Mouse (Mus musculus) embryo, embryonic 11.5 days (tissue): Measurements from ENCODE around the gene Bad.

Source experiments
- DNase-seq: peaks from one replicate; pipeline ENCODE4 v3.0.0-alpha.2; 2012; ENCODE audit warnings: low read depth, low spot score

Gene Bad

DNA sequence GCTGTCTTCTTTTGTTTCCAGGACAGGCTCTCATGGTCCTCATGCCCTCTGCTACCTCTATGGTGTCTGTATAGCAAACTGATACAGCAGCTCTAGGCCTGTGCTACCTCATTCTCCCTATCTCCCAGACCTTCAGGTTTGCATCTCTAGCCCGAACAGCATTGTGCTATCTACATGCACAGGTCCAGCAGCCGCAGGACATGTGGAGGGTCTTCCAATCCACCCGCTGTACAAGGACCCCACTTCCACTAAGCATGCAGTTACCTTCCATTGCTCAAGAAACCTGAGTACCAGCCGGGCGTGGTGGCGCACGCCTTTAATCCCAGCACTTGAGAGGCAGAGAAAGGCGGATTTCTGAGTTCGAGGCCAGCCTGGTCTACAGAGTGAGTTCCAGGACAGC, 27.1 kb upstream of the Bad start:
- no peak for DNase-seq

DNA sequence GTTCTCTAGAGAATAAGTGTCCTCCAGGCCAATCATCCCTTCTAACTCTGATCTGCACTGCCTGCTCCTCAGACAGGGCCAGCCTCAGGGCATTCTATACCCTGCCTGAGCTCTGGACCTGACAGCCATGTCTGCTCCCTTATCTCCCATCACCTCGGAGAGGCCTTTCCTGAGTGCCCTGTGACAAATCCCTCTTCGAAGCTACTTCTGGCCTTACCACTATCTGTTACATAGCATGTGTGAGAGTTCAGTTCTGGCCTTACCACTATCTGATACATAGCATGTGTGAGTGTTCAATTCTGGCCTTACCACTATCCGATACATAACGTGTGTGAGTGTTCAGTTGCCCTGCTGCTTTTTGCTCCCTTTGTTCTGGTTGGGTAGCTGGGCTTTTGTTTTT, 26.4 kb upstream of the Bad start:
- no peak for DNase-seq

DNA sequence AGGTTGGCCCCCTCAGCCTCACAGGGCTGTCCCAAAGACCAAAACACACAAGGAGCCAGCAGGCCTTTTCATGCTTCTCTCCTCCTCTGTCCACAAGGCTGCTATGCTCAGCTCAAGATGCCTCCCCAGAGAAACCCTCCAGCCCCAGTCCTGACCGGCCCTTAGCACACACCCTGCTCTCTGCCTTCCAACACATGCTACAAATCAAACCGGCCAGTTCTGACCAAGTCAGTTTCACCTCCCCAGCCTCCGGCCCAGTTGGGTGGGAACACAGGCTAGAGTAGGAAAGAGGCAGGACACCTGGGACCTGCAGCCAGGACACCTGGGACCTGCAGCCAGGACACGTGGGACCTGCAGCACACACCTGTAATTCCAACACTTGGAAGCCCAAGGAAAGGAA, 25.2 kb upstream of the Bad start:
- DNase-seq = no peak

DNA sequence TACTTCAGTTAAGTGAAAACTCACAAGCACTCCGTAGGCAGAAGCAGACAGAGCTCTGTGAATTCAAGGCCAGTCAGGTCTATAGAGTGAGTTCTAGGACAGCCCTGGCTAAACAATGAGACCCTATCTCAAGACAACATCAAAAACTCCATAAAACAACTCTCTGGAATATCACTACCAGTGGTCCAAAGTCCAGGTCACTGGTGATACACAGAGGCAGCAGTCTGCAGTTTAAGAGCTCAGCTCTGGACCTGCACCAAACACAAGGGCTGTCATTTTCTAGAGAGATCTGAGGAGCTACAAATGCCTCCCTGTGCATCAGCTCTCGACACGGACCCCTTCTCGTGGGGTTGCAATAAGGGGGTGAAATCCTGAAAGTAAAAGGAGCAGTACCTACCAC, 23.3 kb upstream of the Bad start:
- DNase-seq = no peak

DNA sequence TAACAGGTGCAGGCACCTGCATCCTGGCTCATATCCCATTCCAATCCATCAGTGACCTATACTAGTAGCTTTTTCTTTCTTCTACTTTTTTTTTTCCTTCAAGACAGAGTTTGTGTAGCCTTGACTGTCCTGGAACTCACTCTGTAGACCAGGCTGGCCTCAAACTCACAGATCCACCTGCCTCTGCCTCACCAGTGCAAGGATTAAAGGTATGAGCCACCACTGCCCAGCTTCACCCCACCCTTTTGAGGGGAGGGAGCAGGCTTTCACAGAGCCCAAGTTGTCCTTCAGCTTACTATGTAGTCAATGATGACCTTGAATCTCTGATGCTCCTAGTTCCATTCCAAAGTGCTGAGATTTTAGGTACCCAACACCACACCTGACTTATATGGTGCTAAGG, 22.2 kb upstream of the Bad start:
- DNase-seq = no peak

DNA sequence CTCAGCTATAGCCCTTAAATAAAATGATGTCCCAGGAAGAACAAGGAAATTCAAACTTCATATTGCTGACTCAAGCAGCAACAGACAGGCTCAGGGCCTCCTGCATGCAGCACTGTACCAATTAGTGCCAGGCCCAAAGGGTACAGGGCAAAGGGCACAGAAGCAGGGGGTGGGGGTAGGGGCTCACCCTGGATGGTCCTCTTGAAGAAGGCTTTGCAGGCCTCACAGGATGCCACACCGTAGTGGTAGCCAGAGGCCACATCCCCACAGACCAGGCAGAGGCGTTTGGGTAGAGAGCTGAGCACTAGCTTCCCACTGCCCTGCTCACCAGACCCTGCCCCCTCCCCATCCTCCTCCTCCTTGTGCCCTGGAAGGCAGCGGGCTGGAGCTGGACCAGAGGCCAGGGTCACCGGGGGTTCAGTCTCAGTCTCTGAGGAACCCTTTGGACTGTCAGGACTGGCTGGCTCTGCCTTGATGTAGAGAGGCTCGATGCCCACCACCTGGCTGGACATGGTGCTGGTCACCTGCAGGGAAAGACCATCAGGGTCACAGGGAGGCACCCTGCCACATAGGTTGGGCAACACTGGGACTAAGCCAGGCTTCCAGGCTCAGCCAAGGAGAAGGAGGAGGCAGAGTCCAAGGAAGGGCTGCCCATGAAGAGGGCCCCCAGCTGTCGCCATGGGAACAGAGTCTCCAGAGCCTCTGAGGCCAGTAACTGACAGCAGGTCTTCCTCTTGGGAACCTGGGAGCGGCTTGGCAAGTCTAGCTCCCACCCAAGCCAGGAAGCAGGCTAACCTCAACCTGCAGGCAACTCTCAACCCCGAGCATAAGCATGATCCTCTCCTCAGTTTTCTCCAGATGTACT, 21.6 kb upstream of the Bad start:
- DNase-seq = no peak

DNA sequence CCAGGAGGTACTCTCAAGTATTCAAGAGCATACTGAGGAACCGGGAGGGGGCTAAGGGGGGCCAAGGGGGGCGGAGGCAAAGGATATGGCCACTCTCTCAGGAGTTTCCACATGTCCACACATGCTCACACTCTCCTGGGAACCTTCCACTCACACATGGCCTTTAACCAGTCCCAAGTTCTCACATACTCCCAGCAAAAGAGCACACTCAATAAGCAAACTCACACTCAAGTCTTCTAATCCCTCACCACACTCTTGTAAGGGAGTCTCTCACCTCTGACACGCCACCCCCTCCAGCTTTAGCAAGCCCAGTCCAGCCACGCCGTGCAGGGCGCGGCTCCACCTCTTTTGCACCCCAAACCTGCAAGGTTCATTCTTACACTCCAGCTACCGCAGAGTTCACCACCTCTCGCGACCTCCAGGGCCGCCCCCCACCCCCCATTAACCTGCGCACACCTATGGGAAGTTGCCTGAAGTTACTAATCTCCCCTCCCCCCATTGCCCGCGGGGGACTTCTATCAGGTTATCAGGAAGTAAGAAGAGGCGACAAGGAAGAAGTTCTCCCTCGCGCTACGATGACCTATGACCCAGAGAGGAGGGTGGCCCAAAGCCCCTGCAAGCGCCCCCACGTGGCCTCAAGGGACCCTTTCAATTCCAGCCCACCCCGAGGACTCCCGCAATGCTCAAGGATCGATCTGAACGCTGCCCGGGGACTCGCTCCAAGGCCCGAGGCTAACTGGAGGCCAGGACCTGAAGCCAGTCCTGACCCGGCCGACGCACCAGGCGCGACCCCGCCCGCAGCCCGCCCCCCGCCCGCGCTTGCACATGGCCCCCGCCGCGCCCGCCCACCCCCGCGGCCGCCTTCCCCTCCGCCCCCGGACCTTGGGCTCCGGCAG, 20.7 kb upstream of the Bad start:
- no peak for DNase-seq

DNA sequence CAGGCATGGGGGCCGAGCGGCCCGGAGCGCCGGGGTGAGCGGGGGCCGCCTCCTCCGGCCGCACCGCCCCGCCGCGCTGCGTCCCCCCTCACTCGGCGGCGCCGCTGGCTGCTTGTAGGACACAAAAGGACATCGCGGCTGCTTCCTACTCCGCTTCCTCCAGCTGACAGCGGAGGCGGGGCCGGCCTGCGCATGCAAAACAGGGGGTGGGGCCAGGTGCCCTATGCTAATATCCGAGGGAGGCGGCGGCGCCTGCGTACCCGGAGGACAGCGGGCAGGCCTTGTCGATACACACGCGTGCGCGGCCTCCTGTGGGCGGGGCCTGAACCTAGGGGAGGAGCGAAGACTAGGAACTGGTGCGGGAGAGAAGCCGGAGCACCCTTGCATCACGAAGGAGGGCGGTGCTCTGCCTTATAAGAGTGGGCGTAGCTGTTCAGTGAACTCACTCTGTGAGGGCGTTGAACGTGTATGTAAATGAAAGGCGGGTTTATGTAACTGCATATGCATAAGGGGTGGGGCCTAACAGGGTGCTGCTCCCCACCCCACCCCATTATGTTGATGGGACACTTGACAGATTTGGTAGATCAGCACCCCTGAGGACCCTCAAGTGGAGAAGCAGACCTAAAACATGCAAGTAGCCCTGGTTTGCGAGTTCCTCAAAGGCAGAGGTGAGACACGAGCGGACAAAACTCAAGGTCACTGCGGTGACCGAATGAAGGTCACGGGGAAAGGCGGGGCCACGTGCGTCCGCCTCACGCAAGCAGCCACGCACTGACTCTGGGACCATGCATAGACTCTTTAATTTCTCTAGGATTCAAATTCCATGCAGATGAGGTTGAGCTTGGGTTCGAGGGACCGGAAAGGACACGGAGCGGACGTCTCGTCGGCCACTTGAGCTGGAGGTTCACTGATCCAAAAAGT, 19.8 kb upstream of the Bad start, which contains the start of gene Esrra:
Gene Esrra, minus strand, starts transcription at position 167 of the 921 bp plus-strand sequence.
- peak; percentile 100 for DNase-seq

DNA sequence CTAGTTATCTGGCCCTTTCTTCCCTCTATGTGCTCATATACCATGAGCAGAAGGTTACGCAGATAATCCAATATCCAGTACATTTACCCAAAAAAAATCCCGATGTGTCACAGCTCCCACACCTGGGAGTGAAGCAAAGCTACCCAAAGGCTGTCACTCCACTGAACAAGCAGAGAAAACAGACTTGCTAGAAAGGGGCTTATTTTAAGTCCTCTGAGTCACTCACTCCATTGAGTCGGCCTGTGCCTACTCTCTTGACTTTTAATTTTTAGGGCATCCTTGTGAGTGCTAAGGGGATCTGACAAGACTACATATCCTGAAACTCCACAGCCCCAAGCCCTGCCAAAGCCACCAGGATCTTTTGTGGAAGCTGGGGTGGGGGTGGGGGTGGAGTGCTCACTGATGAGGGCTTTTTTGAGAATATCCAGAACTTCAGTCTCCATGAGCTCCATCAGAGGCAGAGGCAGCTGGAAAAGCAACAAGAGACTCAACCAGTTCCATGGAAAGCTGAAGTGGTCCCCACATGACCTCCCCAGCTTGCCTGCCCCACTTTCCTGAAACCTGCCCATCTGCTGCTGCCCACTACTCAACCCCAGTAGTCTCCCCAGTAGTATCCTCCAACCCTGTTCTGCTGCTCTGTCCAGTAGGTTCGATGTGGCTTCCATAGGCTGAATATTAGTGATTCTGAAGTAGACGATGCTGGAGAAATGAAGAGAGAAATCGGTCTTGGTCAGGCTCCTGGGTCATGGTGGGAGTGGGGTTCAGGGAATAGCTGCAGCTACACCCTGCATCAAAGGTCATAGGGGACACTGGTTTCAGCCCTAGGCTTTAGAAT, 18.5 kb upstream of the Bad start:
- no peak for DNase-seq

DNA sequence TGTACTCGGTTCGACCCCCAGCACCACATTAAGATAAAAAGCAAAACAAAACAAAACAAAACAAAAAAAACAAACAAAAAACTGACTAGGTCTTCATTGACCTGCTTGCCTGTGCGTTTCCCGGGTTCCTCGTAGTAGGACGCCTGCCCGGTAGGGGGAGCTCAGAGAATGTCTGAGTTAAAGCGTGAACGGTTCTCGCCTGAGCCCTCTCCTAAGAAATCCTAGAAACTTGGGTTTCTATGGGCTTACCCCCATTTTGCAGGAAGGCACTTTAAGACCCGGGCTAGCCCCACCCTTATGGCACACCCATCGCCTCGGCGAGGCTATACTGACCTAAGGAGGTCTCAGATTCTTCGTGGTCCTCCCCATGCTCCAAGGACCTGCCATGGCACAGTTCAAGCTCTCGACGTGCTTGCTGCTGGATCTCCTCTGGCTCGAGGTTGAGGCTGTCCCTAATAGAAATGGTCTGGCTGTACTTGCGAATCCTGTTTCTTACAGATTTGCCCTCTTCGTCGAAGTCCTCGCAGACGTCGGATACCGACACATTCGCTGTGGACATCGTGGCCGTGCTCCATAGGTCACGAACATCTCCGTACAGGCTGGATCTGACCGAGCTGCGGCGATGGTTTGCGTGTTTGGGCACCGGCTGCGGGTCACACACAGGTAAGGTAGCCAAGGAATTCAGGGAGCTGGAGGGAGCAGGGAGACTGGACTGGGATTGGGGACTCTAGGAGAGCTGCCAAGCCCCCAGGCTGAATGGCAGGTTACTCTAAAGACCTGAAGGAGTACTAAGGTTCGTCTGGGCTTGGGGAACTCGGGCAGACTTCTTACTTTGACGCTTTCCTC, 17.0 kb upstream of the Bad start:
- no peak for DNase-seq

DNA sequence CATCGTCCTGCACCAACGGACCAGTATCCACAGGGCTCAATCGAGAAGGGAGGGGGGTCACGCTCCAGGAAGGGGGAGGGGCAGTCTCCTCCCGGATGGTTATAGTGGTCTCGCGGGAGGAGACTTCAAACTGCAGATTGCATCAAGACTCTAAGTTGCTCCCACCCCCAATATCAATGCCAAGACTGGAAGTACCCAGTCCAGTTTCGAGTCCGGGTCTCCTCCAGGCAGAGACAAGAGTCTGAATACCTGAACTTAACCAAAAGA, 16.4 kb upstream of the Bad start, which contains the start of gene Catsperz:
Gene Catsperz, minus strand, starts transcription at position 74 of the 267 bp plus-strand sequence.
- no peak for DNase-seq

DNA sequence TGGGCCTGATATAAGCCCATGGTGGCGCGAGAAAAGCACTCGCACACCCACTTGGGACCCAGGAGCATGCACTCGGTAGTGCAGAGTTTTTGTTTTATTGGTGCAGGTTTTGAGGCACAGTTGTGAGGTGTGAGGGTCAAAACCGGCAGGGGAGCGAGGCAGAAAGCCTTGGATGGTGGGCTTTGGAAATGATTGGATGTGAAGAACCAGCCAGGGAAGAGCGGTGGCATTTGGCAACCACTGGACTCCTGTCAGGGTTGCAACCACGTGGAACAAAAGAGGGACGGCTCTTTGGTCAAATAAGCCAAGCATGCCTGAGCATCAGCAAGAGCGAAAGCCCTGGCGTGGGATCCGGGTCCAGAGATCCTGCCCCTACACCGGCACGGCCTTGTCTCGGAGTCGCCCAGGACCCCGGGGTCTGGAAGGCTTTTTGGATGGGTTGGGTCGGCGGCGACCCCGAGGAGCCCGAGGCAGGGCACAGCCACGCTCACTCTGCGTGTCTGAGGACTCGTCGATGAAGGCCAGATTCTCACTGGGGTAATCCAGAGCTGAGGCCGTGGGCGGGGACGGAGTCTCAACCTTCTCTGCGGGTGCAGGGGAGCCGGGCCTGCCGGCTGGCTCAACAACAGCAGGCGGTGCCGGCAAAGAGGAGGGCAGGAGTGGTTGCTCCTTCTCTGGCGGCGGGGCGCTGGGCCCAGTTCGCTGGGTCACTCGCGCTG, 15.9 kb upstream of the Bad start:
- no peak for DNase-seq

DNA sequence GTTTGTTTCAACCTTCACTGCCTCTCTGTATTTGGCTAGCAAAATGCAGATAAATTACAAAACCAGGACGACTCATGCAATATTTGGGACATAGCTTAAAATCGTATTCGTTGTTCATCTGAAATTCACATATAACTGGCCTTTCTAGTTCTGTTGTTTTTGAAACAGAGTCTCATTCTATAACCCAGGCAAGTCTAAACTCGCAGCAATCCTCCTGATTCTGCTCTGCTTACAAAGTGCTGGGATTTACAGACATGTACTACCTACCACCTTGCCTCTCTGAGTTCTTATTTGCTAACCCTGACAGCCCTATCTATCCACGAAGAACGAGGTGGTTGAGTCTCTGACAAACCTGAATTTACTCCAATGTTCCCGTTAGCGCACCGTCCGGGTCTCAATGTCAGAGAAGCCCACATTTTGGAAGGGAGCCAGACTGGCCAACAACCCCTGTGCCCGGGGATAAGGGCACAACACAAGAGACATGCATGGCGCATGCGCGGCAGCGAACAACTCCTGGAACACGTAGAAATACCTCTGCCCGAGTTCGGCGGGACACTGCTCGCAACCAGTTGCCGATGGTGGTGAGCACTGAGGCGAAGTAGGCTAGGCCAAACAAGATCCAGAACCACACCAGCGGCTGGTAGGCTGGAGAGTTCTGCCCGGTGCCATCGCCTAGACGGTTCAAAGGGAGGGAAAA, 15.0 kb upstream of the Bad start:
- no peak for DNase-seq

DNA sequence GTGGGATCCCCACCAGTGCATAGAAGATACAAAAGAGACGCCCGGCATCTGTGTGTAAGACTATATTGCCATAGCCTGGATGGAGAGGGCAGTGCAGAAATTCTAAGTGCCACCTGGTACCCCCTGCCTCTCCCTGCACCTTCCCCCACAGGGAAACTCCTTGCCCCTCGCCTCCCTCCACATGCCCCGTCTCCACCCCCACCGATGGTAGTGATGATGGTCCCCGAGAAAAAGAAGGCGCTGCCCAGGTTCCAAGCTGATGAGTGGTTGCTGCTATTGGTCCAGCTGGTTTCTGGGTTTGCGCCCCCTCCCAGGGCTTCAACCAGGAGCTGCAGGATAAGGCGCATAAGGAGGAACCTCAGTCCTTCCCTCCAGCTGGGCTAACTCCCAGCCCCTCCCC, 13.6 kb upstream of the Bad start:
- DNase-seq = no peak

DNA sequence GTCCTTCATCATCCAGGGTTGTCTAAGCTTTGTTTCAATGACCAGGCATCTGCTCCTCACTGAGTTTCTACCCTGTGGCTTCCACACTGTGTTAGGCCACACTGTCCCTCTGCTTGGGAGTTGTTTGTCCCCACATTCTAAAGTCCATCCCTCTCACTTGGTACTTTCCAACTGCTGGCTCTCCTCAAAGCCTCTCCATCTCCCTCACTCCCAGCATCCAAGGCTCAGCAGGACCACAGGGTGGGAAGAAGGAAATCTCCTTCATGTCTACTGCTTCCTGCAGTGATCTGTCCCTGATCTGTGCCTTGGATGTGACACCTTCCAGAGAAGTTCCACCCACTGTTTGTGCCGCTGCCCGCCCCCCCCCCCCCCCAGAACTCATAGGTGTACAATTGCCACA, 10.7 kb upstream of the Bad start:
- no peak for DNase-seq

DNA sequence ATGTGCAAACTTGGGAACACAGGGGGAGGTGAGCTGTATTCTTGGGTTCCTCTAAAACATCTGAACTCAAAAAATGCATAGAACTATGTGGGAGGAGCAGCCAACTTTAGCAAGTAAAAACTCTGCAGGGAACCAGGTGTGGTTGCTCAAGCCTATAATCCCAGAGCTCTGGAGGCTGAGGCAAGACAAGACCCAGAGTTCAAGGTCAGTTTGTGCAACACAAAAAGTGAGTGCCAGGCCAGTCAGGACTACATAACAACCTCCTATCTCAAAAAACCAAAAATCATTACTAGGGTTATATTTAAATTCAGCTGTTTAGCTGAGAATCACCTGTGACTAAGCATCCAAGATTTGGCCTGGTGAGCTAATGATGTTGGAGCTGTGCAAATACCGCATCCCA, 9.6 kb upstream of the Bad start:
- DNase-seq = no peak

DNA sequence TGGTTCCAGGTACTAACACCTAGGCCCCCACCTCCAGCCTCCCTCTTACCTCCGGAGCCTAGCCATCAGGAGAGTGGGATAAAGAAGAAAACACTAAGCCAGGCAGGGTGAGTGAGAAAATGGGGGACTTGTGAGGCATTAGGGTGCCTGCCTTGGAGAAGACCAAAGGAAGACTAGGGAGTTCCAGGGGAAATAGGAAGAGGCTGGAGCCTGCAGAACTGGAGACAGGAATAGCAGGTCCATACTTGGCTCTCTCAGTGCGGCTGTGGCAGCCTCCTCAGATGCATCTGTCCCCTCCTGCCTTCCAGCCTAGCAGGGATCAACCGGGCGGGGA, 8.6 kb upstream of the Bad start:
- no peak for DNase-seq

DNA sequence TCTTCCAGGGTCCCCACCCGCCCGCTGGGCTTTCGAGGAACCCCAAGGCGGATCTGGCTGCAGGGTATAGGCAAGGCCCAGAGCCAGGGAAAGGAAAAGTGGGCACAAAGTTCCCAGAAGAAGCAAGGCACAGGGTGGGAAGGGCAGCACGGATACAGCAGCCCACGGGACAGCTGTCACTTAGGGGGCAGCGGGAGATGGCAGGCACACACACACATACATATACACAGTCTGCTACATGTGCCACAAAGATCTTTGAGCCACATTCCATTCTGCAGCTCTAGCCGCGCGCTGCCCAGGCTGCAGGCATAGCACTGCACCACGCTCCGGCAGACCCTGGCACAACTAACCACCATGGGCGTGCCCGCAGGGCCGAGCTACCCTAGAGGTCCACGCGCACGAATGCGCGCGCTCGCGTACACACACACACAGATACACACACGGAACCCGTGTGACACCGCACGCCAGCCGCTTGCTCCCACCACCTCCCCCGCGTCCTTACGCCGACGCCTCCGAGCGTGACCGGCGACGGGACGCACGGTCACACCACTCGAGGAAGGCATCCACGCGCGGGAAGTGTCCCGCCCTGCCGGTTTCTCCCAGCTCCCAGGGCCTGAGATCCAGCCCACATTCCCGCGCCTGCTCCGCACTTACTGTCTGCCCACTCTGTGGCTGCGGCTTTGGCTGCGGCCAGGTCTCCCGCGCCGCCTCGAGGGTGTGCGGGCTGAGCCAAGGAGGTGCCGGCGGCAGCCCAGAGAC, 8.0 kb upstream of the Bad start:
- no peak for DNase-seq
